Mouse (Mus musculus): Measurements from ENCODE around the gene Trpm3.

- no peak for TF ChIP-seq GATA1 (IDR thresholded peaks at IDR 0.05; ENCODE audit: borderline replicate concordance, low read length)
- TF ChIP-seq FLI1 (IDR thresholded peaks at IDR 0.05; ENCODE audit: low read length), result no peak
Measured at GRCm38 (mm10) chr19:23035786-23036185, 896.9 kb downstream of the Trpm3 start.
